Mouse (Mus musculus) left cerebral cortex, postnatal 4 days (tissue): ENCODE data around the gene Nrn1l. TPM values are rescaled to one million over a fixed set of nuclear protein-coding genes. Genes with fewer than 3 reads are reported as not detected.

Experiments used
- DNase-seq: peaks from one replicate; pipeline ENCODE4 v3.0.0-alpha.2; 2022
- intact Hi-C: fragments of 180-260 bp; cut with DNase I; formaldehyde crosslinking; loops from one replicate; pipeline ENCODE4 v1.15.1; 2025
- total RNA-seq, 2 experiments: library from RNA; stranded (reverse); gene quantifications; 2 replicates each; pipeline ENCODE4 v1.2.3; 2021

Nrn1l gene
- total RNA-seq, 2 experiments from 2014 or later = not detected

DNA sequence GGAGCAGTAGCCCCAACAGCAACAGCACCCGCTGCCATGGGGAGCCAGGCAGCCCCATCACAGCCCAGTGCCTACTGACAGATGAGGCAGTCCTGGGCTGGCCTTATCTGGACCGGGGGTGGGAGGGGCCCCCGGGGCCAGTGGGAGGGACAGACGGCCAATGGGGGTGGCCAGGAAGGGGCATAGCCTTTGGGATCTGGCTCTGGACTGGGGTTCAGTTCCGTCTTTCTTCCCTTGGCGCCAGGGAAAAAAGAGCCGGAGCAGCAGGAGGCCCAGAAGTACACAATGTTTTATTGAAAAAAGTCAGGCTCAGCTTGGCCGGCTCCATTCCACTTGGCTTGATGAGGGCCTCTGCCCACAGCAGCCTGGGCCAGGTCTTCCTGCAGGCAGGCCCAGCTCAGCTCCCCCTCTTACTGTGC lies 50.0 kb downstream of the Nrn1l start, which contains the start of gene Lcat:
TSS of gene Lcat (minus strand) at position 62 of the 419 bp plus-strand sequence.
- intact Hi-C loops = no loop called here
- DNase-seq = peak; percentile 61

Other genes starting within 250 kb of the Nrn1l start
- 10 to 100 TPM; 39.4 to 40.8 TPM for gene Carmil2, start 207.3 kb upstream of the Nrn1l start, total RNA-seq
- 10 to 100 TPM; 55.9 to 58.9 TPM for gene Acd, start 192.5 kb upstream of the Nrn1l start, total RNA-seq
- gene Pard6a, start 192.4 kb upstream of the Nrn1l start, total RNA-seq = 10 to 100 TPM; 28.4 to 33.1 TPM
- not detected for gene 4933405L10Rik, start 185.9 kb upstream of the Nrn1l start, total RNA-seq
- gene Enkd1, start 185.4 kb upstream of the Nrn1l start, total RNA-seq = 10 to 100 TPM; 15.5 to 17.9 TPM
- 10 to 100 TPM; 44.4 to 49.9 TPM for gene Gfod2, start 134.9 kb upstream of the Nrn1l start, total RNA-seq
- gene Ranbp10, start 66.2 kb upstream of the Nrn1l start, total RNA-seq = 10 to 100 TPM; 21.8 to 23.6 TPM
- under 1 TPM; 0.26 to 0.50 TPM for gene Tsnaxip1, start 65.8 kb upstream of the Nrn1l start, total RNA-seq
- gene Cenpt, start 40.3 kb upstream of the Nrn1l start, total RNA-seq = 10 to 100 TPM; 37.9 to 39.7 TPM
- gene Thap11, start 38.4 kb upstream of the Nrn1l start, total RNA-seq = 10 to 100 TPM; 32.7 to 35.3 TPM
- gene Nutf2, start 33.0 kb upstream of the Nrn1l start, total RNA-seq = 10 to 100 TPM; 35.2 to 48.7 TPM
- 10 to 100 TPM; 64.5 to 74.1 TPM for gene Edc4, start 12.7 kb upstream of the Nrn1l start, total RNA-seq
- gene Pskh1, start 6.9 kb downstream of the Nrn1l start, total RNA-seq = 10 to 100 TPM in 1 of 2 experiments, 1 to 10 TPM in 1; 8.6 to 10.1 TPM
- 1 to 10 TPM; 2.1 to 2.2 TPM for gene Ctrl, start 40.3 kb downstream of the Nrn1l start, total RNA-seq
- 10 to 100 TPM; 50.6 to 70.2 TPM for gene Psmb10, start 44.9 kb downstream of the Nrn1l start, total RNA-seq
- gene Lcat, start 49.8 kb downstream of the Nrn1l start, total RNA-seq = 1 to 10 TPM; 6.4 to 8.3 TPM
- gene Slc12a4, start 72.5 kb downstream of the Nrn1l start, total RNA-seq = 10 to 100 TPM; 19.0 to 21.5 TPM
- not detected for gene Dpep3, start 85.9 kb downstream of the Nrn1l start, total RNA-seq
- gene Dus2, start 97.8 kb downstream of the Nrn1l start, total RNA-seq = 10 to 100 TPM; 19.6 to 23.8 TPM
- gene Dpep2nb, start 112.4 kb downstream of the Nrn1l start, total RNA-seq = not detected
- 10 to 100 TPM; 14.4 to 15.3 TPM for gene Ddx28, start 118.3 kb downstream of the Nrn1l start, total RNA-seq
- 10 to 100 TPM; 15.8 to 17.2 TPM for gene Nfatc3, start 165.3 kb downstream of the Nrn1l start, total RNA-seq
- not detected for gene Esrp2, start 243.4 kb downstream of the Nrn1l start, total RNA-seq